Comparison of ENCODE assay signal across 10 mouse cellular contexts in genomic region chr4:136731008-136731609, GRCm38 (mm10).
A peak's percentile ranks its signal among the peaks of the same experiment; 100 is the strongest.
DNase-seq lines count a peak whose midpoint lies in the region; ATAC-seq and TF ChIP-seq lines count a peak whose summit lies in the region.
"Had no signal": no experiment of that assay in that cellular context is flagged by ENCODE, and none has a peak within 500 bp of the region (broad histone marks: within the 10 kb centered on the region; RNA-seq: fewer than 3 reads in every experiment).

No protein-coding gene starts in this region.

- H3K27ac ChIP-seq in forebrain, embryonic 12.5 days = no peak overlapping the region
- no peak overlapping the region for H3K27ac ChIP-seq in forebrain, embryonic 16.5 days (ENCODE audit: low read length)
- peak overlapping the region; percentile 76 for H3K27ac ChIP-seq in kidney, embryonic 16.5 days (ENCODE audit: low read length)
- peak overlapping the region; percentile 59 for H3K27ac ChIP-seq in intestine, embryonic 15.5 days

- WGBS in forebrain, embryonic 12.5 days = 84% methylated on average over 13 of the region's 13 CpGs
- 54% methylated on average over 13 of the region's 13 CpGs for WGBS in forebrain, embryonic 16.5 days
- 58% methylated on average over 13 of the region's 13 CpGs for WGBS in kidney, embryonic 16.5 days
- 55% methylated on average over 13 of the region's 13 CpGs for WGBS in intestine, embryonic 15.5 days

- TF ChIP-seq CTCF in E14TG2a.4 (conservative IDR thresholded peaks at IDR 0.05; ENCODE audit: low read length) = no peak

- no peak for DNase-seq in kidney, adult 9 months
- no peak for DNase-seq in embryo, embryonic 9.5 days (ENCODE audit: extremely low spot score)
- no peak for DNase-seq in gastrocnemius, postnatal 10 days
- DNase-seq: gastrocnemius, postnatal 25 days had no signal

- H3K4me3 ChIP-seq in forebrain, embryonic 12.5 days (replicated peaks) = no peak overlapping the region
- H3K4me3 ChIP-seq in forebrain, embryonic 16.5 days (replicated peaks; ENCODE audit: low read length) = no peak overlapping the region
- H3K4me3 ChIP-seq in kidney, embryonic 16.5 days (ENCODE audit: low read length) = no peak overlapping the region
- H3K4me3 ChIP-seq in E14TG2a.4 (replicated peaks; ENCODE audit: low read length) = peak overlapping the region; percentile 49
- no peak overlapping the region for H3K4me3 ChIP-seq in intestine, embryonic 15.5 days (replicated peaks)

- H3K36me3 ChIP-seq in forebrain, embryonic 12.5 days (replicated peaks) = peaks cover 14% of the 10 kb centered on the region; the same call in 1 of the 2 replicates
- no peaks in the 10 kb centered on the region for H3K36me3 ChIP-seq in forebrain, embryonic 16.5 days (ENCODE audit: control insufficient read depth, insufficient read depth)
- H3K36me3 ChIP-seq in kidney, embryonic 16.5 days (ENCODE audit: insufficient read depth, low read length) = no peaks in the 10 kb centered on the region
- no peaks in the 10 kb centered on the region for H3K36me3 ChIP-seq in E14TG2a.4 (ENCODE audit: insufficient read depth, low read length)
- no peaks in the 10 kb centered on the region for H3K36me3 ChIP-seq in intestine, embryonic 15.5 days

- H3K4me2 ChIP-seq in forebrain, embryonic 12.5 days = no peak overlapping the region
- no peak overlapping the region for H3K4me2 ChIP-seq in forebrain, embryonic 16.5 days (ENCODE audit: low read length)
- H3K4me2 ChIP-seq in kidney, embryonic 16.5 days (replicated peaks; ENCODE audit: low read depth, low read length) = no peak overlapping the region
- no peak overlapping the region for H3K4me2 ChIP-seq in intestine, embryonic 15.5 days (replicated peaks)

- no peaks in the 10 kb centered on the region for H3K9me3 ChIP-seq in forebrain, embryonic 12.5 days
- H3K9me3 ChIP-seq in forebrain, embryonic 16.5 days (ENCODE audit: control insufficient read depth, low read length) = no peaks in the 10 kb centered on the region
- no peaks in the 10 kb centered on the region for H3K9me3 ChIP-seq in kidney, embryonic 16.5 days (ENCODE audit: low read length)
- no peaks in the 10 kb centered on the region for H3K9me3 ChIP-seq in E14TG2a.4 (ENCODE audit: low read length)
- no peaks in the 10 kb centered on the region for H3K9me3 ChIP-seq in intestine, embryonic 15.5 days

- ATAC-seq in forebrain, embryonic 12.5 days (ENCODE audit: low FRiP score) = no peak
- no peak for ATAC-seq in forebrain, embryonic 16.5 days
- no peak for ATAC-seq in kidney, embryonic 16.5 days (ENCODE audit: low FRiP score, low TSS enrichment)
- no peak for ATAC-seq in intestine, embryonic 15.5 days
- ATAC-seq: Patski had no signal

- peaks cover 74% of the 10 kb centered on the region for H3K4me1 ChIP-seq in forebrain, embryonic 12.5 days
- peaks cover 47% of the 10 kb centered on the region for H3K4me1 ChIP-seq in forebrain, embryonic 16.5 days (replicated peaks; ENCODE audit: control insufficient read depth, insufficient read depth, low read length)
- peaks cover 64% of the 10 kb centered on the region for H3K4me1 ChIP-seq in kidney, embryonic 16.5 days (ENCODE audit: insufficient read depth, low read length)
- H3K4me1 ChIP-seq in E14TG2a.4 (replicated peaks; ENCODE audit: low read depth, low read length) = peaks cover 95% of the 10 kb centered on the region
- H3K4me1 ChIP-seq in intestine, embryonic 15.5 days (replicated peaks) = peaks cover 52% of the 10 kb centered on the region

- H3K27me3 ChIP-seq in forebrain, embryonic 12.5 days = no peaks in the 10 kb centered on the region
- no peaks in the 10 kb centered on the region for H3K27me3 ChIP-seq in forebrain, embryonic 16.5 days (replicated peaks; ENCODE audit: control insufficient read depth, insufficient read depth, low read length)
- H3K27me3 ChIP-seq in kidney, embryonic 16.5 days (ENCODE audit: insufficient read depth, low read length) = no peaks in the 10 kb centered on the region
- no peaks in the 10 kb centered on the region for H3K27me3 ChIP-seq in E14TG2a.4 (ENCODE audit: insufficient read depth, low read length)
- no peaks in the 10 kb centered on the region for H3K27me3 ChIP-seq in intestine, embryonic 15.5 days (replicated peaks)
- H3K27me3 ChIP-seq: Patski had no signal

- 0 out of 2 replicates have a peak overlapping the region, but pooled peaks have one; percentile 12 for H3K9ac ChIP-seq in forebrain, embryonic 12.5 days
- H3K9ac ChIP-seq in forebrain, embryonic 16.5 days (replicated peaks; ENCODE audit: low read depth, low read length) = no peak overlapping the region; the same call in 1 of the 2 replicates
- H3K9ac ChIP-seq in kidney, embryonic 16.5 days (replicated peaks; ENCODE audit: low read length) = no peak overlapping the region
- peak overlapping the region; percentile 2; the same call in 1 of the 2 replicates for H3K9ac ChIP-seq in intestine, embryonic 15.5 days

Comparison
In these comparisons a context has a peak if more than half of its experiments do, and no peak if none do; other contexts are left out.
1. H3K9ac ChIP-seq: peak in forebrain, embryonic 12.5 days (single experiment) and intestine, embryonic 15.5 days (single experiment); none in forebrain, embryonic 16.5 days (single experiment) and kidney, embryonic 16.5 days (single experiment).
2. H3K27ac ChIP-seq: peak in kidney, embryonic 16.5 days (single experiment) and intestine, embryonic 15.5 days (single experiment); none in forebrain, embryonic 12.5 days (single experiment) and forebrain, embryonic 16.5 days (single experiment).